Mouse (Mus musculus) G1E (cell line): ENCODE results near the gene Noct. TPM values are rescaled to one million over a fixed set of nuclear protein-coding genes. Genes with fewer than 3 reads are reported as not detected.

Experiments used
- ATAC-seq: 2 replicates; pipeline ENCODE4 v1.8.0; 2016; ENCODE audit warnings: mild to moderate bottlenecking; ENCODE audit not compliant: insufficient number of reproducible peaks, poor library complexity, low FRiP score, severe bottlenecking; ENCODE audit errors: extremely low read depth
- DNase-seq: peaks from one replicate; pipeline ENCODE4 v3.0.0; 2012; ENCODE audit warnings: low spot score
- H3K27me3 ChIP-seq: 2 replicates; pipeline ENCODE4 v1.6.1; 2012; ENCODE audit warnings: mild to moderate bottlenecking, low read length, inconsistent platforms; ENCODE audit not compliant: insufficient read depth
- H3K36me3 ChIP-seq: replicated peaks from 2 replicates; pipeline ENCODE3; 2012; ENCODE audit warnings: mild to moderate bottlenecking, inconsistent platforms
- H3K4me1 ChIP-seq: 2 replicates; pipeline ENCODE4 v1.6.1; 2012; ENCODE audit warnings: low read depth, low read length, inconsistent platforms, mixed read lengths; ENCODE audit not compliant: insufficient read depth
- H3K4me3 ChIP-seq: 2 replicates; pipeline ENCODE4 v1.5.1; 2012; ENCODE audit warnings: low read depth, mild to moderate bottlenecking, inconsistent platforms, low read length, moderate library complexity, mixed read lengths
- H3K9me3 ChIP-seq: replicated peaks from 2 replicates; pipeline ENCODE4 v1.6.1; 2012; ENCODE audit warnings: inconsistent platforms
- CTCF ChIP-seq: IDR thresholded peaks from 2 replicates; pipeline ENCODE4 v1.5.1; 2012; ENCODE audit warnings: low read depth, low read length, inconsistent platforms, mixed read lengths
- GATA1 ChIP-seq: IDR thresholded peaks from 2 replicates; pipeline ENCODE4 v1.6.1; 2012; ENCODE audit warnings: borderline replicate concordance, low read length, inconsistent platforms, mixed read lengths
- GATA2 ChIP-seq: IDR thresholded peaks from 2 replicates; pipeline ENCODE4 v1.6.1; 2012; ENCODE audit warnings: low read depth, low read length, inconsistent platforms, borderline replicate concordance
- POLR2AphosphoS5 ChIP-seq: IDR thresholded peaks from 2 replicates; pipeline ENCODE4 v1.6.1; 2012; ENCODE audit warnings: low read depth, low read length, inconsistent platforms; ENCODE audit not compliant: insufficient replicate concordance
- TAL1 ChIP-seq: conservative IDR thresholded peaks from 2 replicates; pipeline ENCODE4 v1.6.1; 2012; ENCODE audit warnings: low read depth, low read length, inconsistent platforms, mixed read lengths
- polyA plus RNA-seq: library from polyadenylated mRNA; stranded (reverse); fragments of >175 nt; gene quantifications from 2 replicates; pipeline ENCODE4 v1.2.3, GENCODE M21; 2012
- total RNA-seq, 2 experiments: library from RNA; stranded (forward) in 1 of 2; stranded (reverse) in 1 of 2; fragments of 200-1000 nt in 1 of 2; fragments of >200 nt in 1 of 2; fragmentation: Nextera tagmentation in 1 of 2; gene quantifications; 2 replicates each; pipeline ENCODE4 v1.2.3; 2014 to 2017

Gene Noct
- total and polyA plus RNA-seq, 3 experiments, result 11.7 to 27.5 (median 18.5) TPM

- TF ChIP-seq POLR2AphosphoS5 (no peak), GATA2 (no peak), GATA1 (no peak), CTCF (no peak), TAL1 (no peak)
- peak overlapping the region; percentile 92 for H3K4me3 ChIP-seq
- peaks cover 64% of the 10 kb centered on the region for H3K4me1 ChIP-seq
- 0 out of 2 replicates have a peak, but pooled peaks cover 11% of the 10 kb centered on the region for H3K27me3 ChIP-seq
- H3K36me3 ChIP-seq, result peaks cover 22% of the 10 kb centered on the region
- DNase-seq (no peak), ATAC-seq (no peak)
- no peaks in the 10 kb centered on the region for H3K9me3 ChIP-seq
Measured at GRCm38 (mm10) chr3:51225979-51226378, 1.7 kb downstream of the Noct start.

GRCm38 (mm10) chr3:51226601-51227000, 2.4 kb downstream of the Noct start:
- Histone ChIP-seq H3K36me3 (peaks cover 27% of the 10 kb centered on the region), H3K4me1 (peaks cover 70% of the 10 kb centered on the region), H3K9me3 (no peaks in the 10 kb centered on the region), H3K27me3 (0 out of 2 replicates have a peak, but pooled peaks cover 6% of the 10 kb centered on the region), H3K4me3 (peak overlapping the region; percentile 92)
- ATAC-seq, result no peak
- no peak for TF ChIP-seq GATA1
- no peak for TF ChIP-seq CTCF
- TF ChIP-seq POLR2AphosphoS5, result no peak
- TF ChIP-seq TAL1, result no peak
- TF ChIP-seq GATA2, result no peak
- no peak for DNase-seq

- H3K4me1 ChIP-seq, result peaks cover 71% of the 10 kb centered on the region
- no peaks in the 10 kb centered on the region for H3K27me3 ChIP-seq
- H3K36me3 ChIP-seq, result peaks cover 30% of the 10 kb centered on the region
- ATAC-seq (no peak), DNase-seq (no peak)
- H3K9me3 ChIP-seq, result no peaks in the 10 kb centered on the region
- peak overlapping the region; percentile 59; the same call in 1 of the 2 replicates for H3K4me3 ChIP-seq
- TF ChIP-seq GATA2 (no peak), CTCF (peak; percentile 31; the same call in 1 of the 2 replicates), TAL1 (no peak), GATA1 (no peak)
Measured at GRCm38 (mm10) chr3:51228038-51228820, 4.0 kb downstream of the Noct start.

GRCm38 (mm10) chr3:51228821-51229205, 4.6 kb downstream of the Noct start:
- Histone ChIP-seq H3K4me3 (peak overlapping the region; percentile 59; the same call in 1 of the 2 replicates), H3K36me3 (peaks cover 36% of the 10 kb centered on the region), H3K27me3 (no peaks in the 10 kb centered on the region), H3K4me1 (peaks cover 71% of the 10 kb centered on the region), H3K9me3 (no peaks in the 10 kb centered on the region)
- no peak for ATAC-seq
- TF ChIP-seq POLR2AphosphoS5 (no peak), GATA2 (no peak), TAL1 (no peak), GATA1 (no peak), CTCF (no peak)
- no peak for DNase-seq

GRCm38 (mm10) chr3:51229226-51229625, 5.0 kb downstream of the Noct start:
- Histone ChIP-seq H3K27me3 (no peaks in the 10 kb centered on the region), H3K4me3 (peak overlapping the region; percentile 20; the same call in 1 of the 2 replicates), H3K4me1 (peaks cover 74% of the 10 kb centered on the region), H3K36me3 (peaks cover 40% of the 10 kb centered on the region), H3K9me3 (no peaks in the 10 kb centered on the region)
- no peak for ATAC-seq
- DNase-seq, result no peak
- TF ChIP-seq GATA1 (no peak), POLR2AphosphoS5 (no peak), GATA2 (no peak), CTCF (no peak), TAL1 (no peak)

- DNase-seq (no peak), ATAC-seq (peak; percentile 58)
- H3K4me1 ChIP-seq, result peaks cover 85% of the 10 kb centered on the region
- H3K9me3 ChIP-seq, result no peaks in the 10 kb centered on the region
- H3K27me3 ChIP-seq, result no peaks in the 10 kb centered on the region
- peak overlapping the region; percentile 8; the same call in 1 of the 2 replicates for H3K4me3 ChIP-seq
- TF ChIP-seq TAL1, result peak; percentile 82
- TF ChIP-seq POLR2AphosphoS5, result no peak
- peaks cover 50% of the 10 kb centered on the region for H3K36me3 ChIP-seq
Measured at GRCm38 (mm10) chr3:51230146-51230835, 6.0 kb downstream of the Noct start.
